Mouse (Mus musculus) liver, adult 2 months (tissue): ENCODE data around the gene Chrm3. TPM values are rescaled to one million over a fixed set of nuclear protein-coding genes. Genes with fewer than 3 reads are reported as not detected.

Experiments used
- DNase-seq: peaks from one replicate; pipeline ENCODE4 v3.0.0-alpha.2; 2011; ENCODE audit warnings: low read depth, low spot score; ENCODE audit errors: extremely low read depth
- H3K27ac ChIP-seq: fragments of 200-500 bp; replicated peaks from 2 replicates; pipeline ENCODE4 v1.5.1; 2012; ENCODE audit warnings: low read depth, mild to moderate bottlenecking, control low read depth, inconsistent platforms, low read length; ENCODE audit not compliant: insufficient read depth
- H3K27me3 ChIP-seq: fragments of 200-500 bp; 2 replicates; pipeline ENCODE4 v1.6.1; 2012; ENCODE audit warnings: mild to moderate bottlenecking, moderate library complexity, low read length, inconsistent platforms; ENCODE audit not compliant: control insufficient read depth, insufficient read depth
- H3K36me3 ChIP-seq: fragments of 200-500 bp; 2 replicates; pipeline ENCODE4 v1.6.1; 2012; ENCODE audit warnings: low read length, inconsistent platforms; ENCODE audit not compliant: control insufficient read depth, insufficient read depth
- H3K4me1 ChIP-seq: fragments of 200-500 bp; 2 replicates; pipeline ENCODE4 v1.6.1; 2011; ENCODE audit warnings: low read length; ENCODE audit not compliant: control insufficient read depth, insufficient read depth
- H3K4me3 ChIP-seq: fragments of 200-500 bp; 2 replicates; pipeline ENCODE4 v1.5.1; 2011; ENCODE audit warnings: low read depth, mild to moderate bottlenecking, control low read depth, low read length, moderate library complexity; ENCODE audit not compliant: insufficient read depth
- H3K79me2 ChIP-seq: fragments of 200-500 bp; 2 replicates; pipeline ENCODE4 v1.6.1; 2012; ENCODE audit warnings: inconsistent platforms, mild to moderate bottlenecking, low read length, moderate library complexity; ENCODE audit not compliant: control insufficient read depth, insufficient read depth
- H3K9ac ChIP-seq: fragments of 200-500 bp; 2 replicates; pipeline ENCODE4 v1.6.1; 2012; ENCODE audit warnings: low read depth, mild to moderate bottlenecking, control low read depth, inconsistent platforms, low read length
- CTCF ChIP-seq: fragments of 200-500 bp; IDR thresholded peaks from 2 replicates; pipeline ENCODE4 v1.5.1; 2011; ENCODE audit warnings: low read depth, low read length, control low read depth
- POLR2A ChIP-seq: fragments of 200-500 bp; IDR thresholded peaks from 2 replicates; pipeline ENCODE4 v1.6.1; 2011; ENCODE audit warnings: low read length, control low read depth; ENCODE audit not compliant: insufficient read depth; ENCODE audit errors: extremely low read depth
- WGBS: fragments of 180-500 bp; shearing (Covaris S2); methylation state at CpG from one replicate; pipeline ENCODE4 v1.1.7; 2018; 5-methylcytosine and 5-hydroxymethylcytosine counted together
- polyA plus RNA-seq: library from polyadenylated mRNA; depleted of rRNA; stranded (reverse); fragments of >200 nt; gene quantifications from 2 replicates; pipeline ENCODE4 v1.2.3, GENCODE M21; 2012
- total RNA-seq: library from RNA; depleted of rRNA; stranded (reverse); fragments of >200 nt; gene quantifications from 2 replicates; pipeline ENCODE4 v1.2.3, GENCODE M21; 2014

The Chrm3 gene
- total and polyA plus RNA-seq, 2 experiments = 0.17 to 0.18 TPM

GRCm38 (mm10) chr13:9900653-9901385, 459.8 kb downstream of the Chrm3 start:
- no peak for TF ChIP-seq CTCF
- TF ChIP-seq POLR2A = no peak

GRCm38 (mm10) chr13:9898664-9899369, 461.8 kb downstream of the Chrm3 start:
- H3K79me2 ChIP-seq = no peaks in the 10 kb centered on the region
- no peak overlapping the region for H3K27ac ChIP-seq
- TF ChIP-seq POLR2A = no peak
- H3K27me3 ChIP-seq = no peaks in the 10 kb centered on the region
- no peak overlapping the region for H3K4me3 ChIP-seq
- no peaks in the 10 kb centered on the region for H3K4me1 ChIP-seq
- H3K36me3 ChIP-seq = no peaks in the 10 kb centered on the region
- no peak for DNase-seq
- WGBS = 69% methylated on average over 3 of the region's 3 CpGs
- no peak overlapping the region for H3K9ac ChIP-seq

More at GRCm38 (mm10) chr13:9900653-9901385, 459.8 kb downstream of the Chrm3 start:
- Histone ChIP-seq H3K4me1 (no peaks in the 10 kb centered on the region), H3K36me3 (no peaks in the 10 kb centered on the region), H3K79me2 (no peaks in the 10 kb centered on the region), H3K9ac (no peak overlapping the region), H3K27me3 (no peaks in the 10 kb centered on the region), H3K27ac (no peak overlapping the region), H3K4me3 (no peak overlapping the region)
- WGBS = 86% methylated on average over 5 of the region's 5 CpGs
- DNase-seq = no peak

- Histone ChIP-seq H3K4me1 (no peaks in the 10 kb centered on the region), H3K27me3 (no peaks in the 10 kb centered on the region), H3K9ac (no peak overlapping the region), H3K27ac (no peak overlapping the region), H3K36me3 (no peaks in the 10 kb centered on the region), H3K4me3 (no peak overlapping the region), H3K79me2 (no peaks in the 10 kb centered on the region)
- DNase-seq = no peak
- no peak for TF ChIP-seq CTCF
- TF ChIP-seq POLR2A = no peak
- WGBS = 44% methylated on average over 1 of the region's 1 CpGs
These were observed 463.4 kb downstream of the Chrm3 start for GRCm38 (mm10) chr13:9897231-9897630.

GRCm38 (mm10) chr13:9895045-9895625, 465.5 kb downstream of the Chrm3 start:
- TF ChIP-seq CTCF (no peak), POLR2A (no peak)
- no peak for DNase-seq
- Histone ChIP-seq H3K79me2 (no peaks in the 10 kb centered on the region), H3K4me1 (no peaks in the 10 kb centered on the region), H3K36me3 (no peaks in the 10 kb centered on the region), H3K27me3 (no peaks in the 10 kb centered on the region), H3K4me3 (no peak overlapping the region), H3K9ac (no peak overlapping the region), H3K27ac (no peak overlapping the region)
- 85% methylated on average over 11 of the region's 11 CpGs for WGBS

GRCm38 (mm10) chr13:9891088-9891487, 469.6 kb downstream of the Chrm3 start:
- Histone ChIP-seq H3K9ac (no peak overlapping the region), H3K4me1 (no peaks in the 10 kb centered on the region), H3K4me3 (no peak overlapping the region), H3K27ac (no peak overlapping the region), H3K36me3 (no peaks in the 10 kb centered on the region), H3K27me3 (no peaks in the 10 kb centered on the region), H3K79me2 (no peaks in the 10 kb centered on the region)
- TF ChIP-seq POLR2A (no peak), CTCF (no peak)
- DNase-seq = no peak
- 81% methylated on average over 1 of the region's 1 CpGs for WGBS

GRCm38 (mm10) chr13:9890460-9890859, 470.2 kb downstream of the Chrm3 start:
- Histone ChIP-seq H3K79me2 (no peaks in the 10 kb centered on the region), H3K4me1 (no peaks in the 10 kb centered on the region)
- WGBS = 79% methylated on average over 5 of the region's 5 CpGs

More at GRCm38 (mm10) chr13:9890460-9890859, 470.2 kb downstream of the Chrm3 start:
- TF ChIP-seq POLR2A (no peak), CTCF (no peak)
- Histone ChIP-seq H3K27ac (no peak overlapping the region), H3K4me3 (no peak overlapping the region), H3K27me3 (no peaks in the 10 kb centered on the region), H3K9ac (no peak overlapping the region), H3K36me3 (no peaks in the 10 kb centered on the region)
- no peak for DNase-seq
